Mouse (Mus musculus) c-Kit-positive CD71-positive TER-119-negative erythroid progenitor cells, embryonic 14.5 days (primary cell): Measurements from ENCODE around the gene Ece1.
"Not testable (repeated sequence)": the region's sequence is repeated elsewhere in the genome, so short reads cannot be mapped to it uniquely, and the experiment has no call there.

Source experiments
- DNase-seq: peaks from one replicate; pipeline ENCODE4 v3.0.0-alpha.2; 2013; ENCODE audit warnings: low read depth

Gene Ece1

GRCm38 (mm10) chr4:137941871-137942781, 80.1 kb downstream of the Ece1 start:
- no peak for DNase-seq

- DNase-seq = no peak
Measured at GRCm38 (mm10) chr4:137942782-137943486, 80.9 kb downstream of the Ece1 start.

GRCm38 (mm10) chr4:137943540-137943939, 81.5 kb downstream of the Ece1 start:
- no peak for DNase-seq

- DNase-seq = no peak
Measured at GRCm38 (mm10) chr4:137945376-137945775, 83.3 kb downstream of the Ece1 start.

- no peak for DNase-seq
Measured at GRCm38 (mm10) chr4:137946419-137946818, 84.4 kb downstream of the Ece1 start.

- DNase-seq = peak; percentile 84
Measured at GRCm38 (mm10) chr4:137952840-137953239, 90.8 kb downstream of the Ece1 start.

GRCm38 (mm10) chr4:137954184-137954583, 92.1 kb downstream of the Ece1 start:
- DNase-seq = no peak

GRCm38 (mm10) chr4:137954926-137955396, 92.9 kb downstream of the Ece1 start:
- DNase-seq = peak; percentile 80

- DNase-seq = no peak
Measured at GRCm38 (mm10) chr4:137956260-137956659, 94.2 kb downstream of the Ece1 start.

- DNase-seq = peak; percentile 15
Measured at GRCm38 (mm10) chr4:137959889-137960665, 98.0 kb downstream of the Ece1 start.

GRCm38 (mm10) chr4:137960757-137961156, 98.7 kb downstream of the Ece1 start:
- DNase-seq = peak; percentile 16

- DNase-seq = no peak
Measured at GRCm38 (mm10) chr4:137962643-137963350, 100.8 kb downstream of the Ece1 start.

- no peak for DNase-seq
Measured at GRCm38 (mm10) chr4:137963431-137963830, 101.4 kb downstream of the Ece1 start.

GRCm38 (mm10) chr4:137963881-137964584, 102.0 kb downstream of the Ece1 start:
- peak; percentile 51 for DNase-seq

GRCm38 (mm10) chr4:137964585-137964930, 102.5 kb downstream of the Ece1 start:
- no peak for DNase-seq

GRCm38 (mm10) chr4:137968203-137968602, 106.2 kb downstream of the Ece1 start:
- DNase-seq = peak; percentile 76

GRCm38 (mm10) chr4:137970623-137971199, 108.7 kb downstream of the Ece1 start:
- not testable (repeated sequence) for DNase-seq

GRCm38 (mm10) chr4:137974856-137975432, 112.9 kb downstream of the Ece1 start:
- DNase-seq = not testable (repeated sequence)

- not testable (repeated sequence) for DNase-seq
Measured at GRCm38 (mm10) chr4:137979066-137979644, 117.1 kb downstream of the Ece1 start.

- DNase-seq = no peak
Measured at GRCm38 (mm10) chr4:137982869-137983268, 120.8 kb downstream of the Ece1 start.
